Mouse (Mus musculus) ES-E14 (cell line): ENCODE data around the gene Qrfp.

Experiments
- HCFC1 ChIP-seq: IDR thresholded peaks from 2 replicates; pipeline ENCODE4 v1.6.1; 2012; ENCODE audit warnings: low read length, inconsistent platforms, borderline replicate concordance; ENCODE audit not compliant: insufficient read depth
- ZNF384 ChIP-seq: IDR thresholded peaks from 2 replicates; pipeline ENCODE4 v1.6.1; 2012; ENCODE audit warnings: low read depth, low read length, inconsistent platforms

DNA sequence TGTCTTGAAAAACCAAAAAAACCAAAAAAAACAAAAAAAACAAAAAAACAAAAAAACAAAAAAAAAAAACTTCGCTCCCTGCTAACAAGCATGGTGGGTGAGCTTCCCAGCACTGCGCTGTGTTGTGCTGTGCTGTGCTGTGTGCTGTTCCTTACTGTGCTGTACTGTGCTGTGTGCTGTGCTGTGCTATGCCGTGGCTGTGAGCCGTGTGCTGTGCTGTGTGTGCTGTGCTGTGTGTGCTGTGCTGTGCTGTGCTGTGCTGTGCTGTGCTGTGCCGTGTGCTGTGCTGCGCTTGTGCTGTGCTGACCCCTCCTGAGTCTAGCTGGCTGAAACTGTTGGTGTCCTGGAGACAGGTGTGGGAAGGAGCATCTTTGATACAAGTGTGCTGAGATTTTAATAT is 43.3 kb downstream of the Qrfp start:
- no peak for TF ChIP-seq ZNF384
- TF ChIP-seq HCFC1: no peak
